Mouse (Mus musculus): Measurements from ENCODE around the gene Asna1.

- TF ChIP-seq CTCF (conservative IDR thresholded peaks at IDR 0.05; ENCODE audit: low read length): no peak
- TF ChIP-seq POU5F1 (IDR thresholded peaks at IDR 0.05; ENCODE audit: borderline replicate concordance, low read length): no peak
- no peak for TF ChIP-seq NANOG (IDR thresholded peaks at IDR 0.05; ENCODE audit: borderline replicate concordance, low read length)
Observed at GRCm38 (mm10) chr8:85073041-85073612, 48.0 kb upstream of the Asna1 start.
